Mouse (Mus musculus) frontal cortex, postnatal 10 days (tissue): ENCODE measurements around the gene Prkci.

Experiments used
- DNase-seq, 2 experiments: peaks; one replicate each; pipeline ENCODE4 v3.0.0; 2022; ENCODE audit warnings: low spot score in 2 of 2, mixed read lengths in 1 of 2

Gene Prkci

DNA sequence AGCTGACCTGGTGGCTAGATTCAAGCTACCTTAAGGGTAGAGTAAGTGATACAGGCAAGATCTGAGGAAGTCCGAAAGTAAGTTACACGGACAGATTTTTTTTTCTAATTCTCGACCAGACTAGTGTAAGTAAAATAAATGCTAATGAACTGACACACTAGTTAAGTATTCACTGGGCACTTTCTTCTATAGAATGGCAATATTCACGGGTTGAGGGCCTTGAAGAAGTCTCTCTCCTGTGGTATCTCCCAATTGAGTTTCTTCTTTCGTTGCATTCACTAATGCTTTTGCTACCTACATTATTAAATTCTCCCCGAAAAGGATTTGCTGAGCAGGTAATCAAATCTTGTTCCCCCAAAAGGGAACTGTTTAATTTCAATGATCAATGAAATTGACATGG lies 688 bp upstream of the Prkci start:
- DNase-seq, result no peak

GRCm38 (mm10) chr3:30995899-30996687 lies 546 bp downstream of the Prkci start:
- no peak for DNase-seq

GRCm38 (mm10) chr3:30996688-30997014 lies 1.1 kb downstream of the Prkci start:
- DNase-seq, result no peak

- DNase-seq, result no peak
Observed at GRCm38 (mm10) chr3:30999401-31000017, 4.0 kb downstream of the Prkci start.

GRCm38 (mm10) chr3:31000018-31000407 lies 4.5 kb downstream of the Prkci start:
- no peak for DNase-seq

DNA sequence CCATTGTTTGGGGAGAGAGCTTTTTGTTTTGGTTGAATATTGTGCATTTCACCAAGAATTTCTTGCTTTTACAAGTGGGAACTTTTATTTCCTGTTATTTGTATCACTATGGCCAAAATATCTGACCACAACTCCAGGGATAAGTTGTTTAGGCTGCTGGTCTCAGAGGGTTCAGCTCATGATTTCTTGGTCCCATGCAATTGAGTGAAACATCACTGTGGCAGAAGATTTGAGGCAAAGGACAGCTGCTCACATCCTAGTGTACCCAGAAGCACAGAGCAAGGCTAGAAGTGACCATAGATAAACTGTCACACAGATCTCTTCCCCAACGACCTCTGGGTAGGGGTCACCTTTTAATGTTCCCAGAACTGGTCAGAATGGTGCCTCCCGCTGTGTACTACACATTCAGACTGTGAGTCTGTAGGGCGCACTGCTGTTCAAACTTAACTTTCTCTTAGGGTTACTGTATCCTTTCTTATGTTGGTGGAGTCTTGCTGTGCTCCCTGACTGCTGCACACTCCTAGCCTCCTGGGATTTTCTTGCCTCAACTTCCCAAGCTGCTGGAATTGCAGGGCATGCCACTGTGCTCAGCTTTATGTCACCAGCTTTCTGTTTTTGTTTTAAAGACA lies 5.6 kb downstream of the Prkci start:
- DNase-seq, result no peak

DNA sequence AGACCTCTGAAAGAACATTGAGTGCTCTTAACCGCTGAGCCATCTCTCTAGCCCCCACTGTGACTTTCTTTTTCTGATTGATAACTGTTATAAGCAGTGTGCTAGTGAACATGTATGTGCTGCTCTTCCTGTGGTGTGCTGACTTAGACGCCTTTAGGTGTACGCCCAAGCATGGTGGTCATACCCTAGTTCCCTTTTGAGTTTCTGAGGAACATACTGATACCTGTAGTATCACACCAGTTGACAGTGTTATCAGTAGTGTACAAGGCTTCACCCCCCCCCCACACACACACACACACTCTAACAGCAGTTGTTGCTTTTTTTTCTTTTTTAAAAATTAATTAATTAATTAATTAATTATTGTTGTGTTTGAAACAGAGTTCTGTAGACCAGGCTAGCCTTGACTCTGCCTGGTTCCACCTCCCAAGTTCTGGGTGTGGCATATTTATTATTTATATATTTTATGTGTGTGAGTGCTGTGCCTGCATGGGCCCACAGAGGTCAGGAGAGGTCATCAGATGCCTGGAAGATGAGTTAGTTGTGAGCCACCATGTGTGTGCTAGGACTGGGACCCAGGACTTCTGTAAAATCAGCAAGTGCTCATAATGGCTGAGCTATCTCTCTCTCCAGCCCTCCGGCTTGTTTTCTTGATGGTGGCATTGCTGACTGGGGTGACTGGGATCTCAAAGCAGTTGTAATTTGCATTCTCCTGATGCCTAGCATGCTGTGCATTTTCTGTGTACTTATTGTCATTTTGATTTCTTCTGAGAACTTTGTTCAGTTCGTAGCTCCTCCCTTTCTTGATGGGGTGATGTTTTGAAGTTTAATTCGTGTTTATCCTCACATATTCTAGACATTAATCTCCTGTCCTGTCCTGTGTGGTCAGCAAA lies 9.0 kb downstream of the Prkci start:
- DNase-seq, result no peak

DNA sequence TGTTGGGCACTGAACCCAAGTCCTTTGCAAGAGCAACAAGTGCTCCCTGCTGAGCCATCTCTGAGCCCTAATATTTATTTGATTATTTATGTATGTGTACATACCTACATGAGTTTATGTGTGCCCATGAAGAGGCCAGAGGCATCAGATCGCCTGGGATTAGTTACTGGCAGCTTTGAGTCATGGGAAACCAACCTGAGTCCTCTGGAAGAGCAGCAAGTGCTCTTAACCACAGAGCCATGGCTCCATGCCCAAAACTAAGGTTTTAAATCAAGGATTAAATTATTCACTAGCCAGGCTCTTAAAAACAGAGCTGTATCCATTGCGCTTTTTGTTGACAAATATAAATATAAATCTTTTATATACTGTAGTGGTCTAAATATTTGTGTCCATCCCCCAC lies 18.8 kb downstream of the Prkci start:
- DNase-seq, result no peak

DNA sequence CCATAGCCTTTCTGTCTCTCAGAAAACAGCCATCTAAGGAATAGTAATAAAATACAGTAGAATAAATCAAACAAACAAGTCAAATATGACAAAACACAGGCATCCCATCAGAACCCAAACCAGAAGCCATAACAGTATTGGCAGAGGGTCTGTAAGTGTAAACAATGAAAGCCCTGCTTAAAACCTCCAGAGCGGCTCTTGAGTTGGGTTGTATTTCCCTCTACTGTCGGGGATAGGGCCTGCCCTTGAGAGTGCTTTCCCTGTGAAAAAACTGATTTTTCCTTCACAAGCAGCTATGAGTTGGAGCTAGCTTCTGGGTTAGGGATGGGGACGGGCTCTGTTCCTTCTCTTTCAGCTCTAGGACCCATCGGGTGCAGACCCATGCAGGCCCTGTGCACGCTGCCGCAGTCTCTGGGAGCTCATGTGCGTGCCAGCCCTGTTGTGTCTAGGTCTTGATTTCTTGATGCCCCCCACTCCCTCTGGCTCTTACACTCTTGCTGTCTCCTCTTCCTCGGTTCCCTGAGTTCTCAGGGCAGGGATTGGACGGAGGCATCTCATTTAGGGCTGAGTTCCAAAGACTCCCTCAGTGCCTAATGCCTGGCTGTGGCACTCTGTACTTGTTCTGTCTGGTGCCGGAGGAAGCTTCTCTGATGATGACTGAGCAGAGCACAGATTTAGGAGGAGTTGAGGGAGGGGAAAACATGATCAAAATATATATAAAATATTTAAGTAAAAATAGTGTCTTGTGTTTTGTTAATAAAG lies 20.3 kb downstream of the Prkci start:
- DNase-seq, result no peak

DNA sequence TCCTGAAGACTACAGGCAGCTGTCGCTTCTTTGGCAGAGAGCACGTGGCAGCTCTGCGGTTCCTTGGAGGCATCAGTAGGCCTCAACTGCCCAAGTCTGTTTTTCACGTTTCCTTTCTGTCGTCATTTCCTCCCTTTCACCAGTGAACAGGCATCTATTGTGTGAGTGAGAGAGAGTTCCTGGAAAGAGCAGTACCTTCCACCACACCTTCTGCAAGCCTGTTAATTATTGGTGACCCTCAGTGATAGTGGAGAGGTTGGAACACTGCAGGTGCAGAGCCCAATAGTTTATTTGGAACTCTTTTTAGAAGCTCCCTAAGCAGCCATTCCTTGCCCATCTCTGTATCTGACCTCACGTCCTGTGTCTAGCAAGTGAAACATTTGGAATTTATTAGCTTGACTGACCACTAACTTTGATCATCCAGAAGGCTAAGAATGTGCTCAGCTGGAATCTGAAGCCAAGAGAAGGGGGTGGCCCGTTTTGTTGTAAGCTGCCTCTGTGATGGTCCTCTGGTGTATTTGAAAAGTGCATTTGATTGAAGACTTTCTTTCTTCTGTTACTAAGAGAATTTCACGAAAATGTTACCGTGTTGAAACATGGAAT lies 21.1 kb downstream of the Prkci start:
- no peak for DNase-seq

GRCm38 (mm10) chr3:31017652-31018051 lies 22.1 kb downstream of the Prkci start:
- DNase-seq, result no peak

GRCm38 (mm10) chr3:31019287-31019686 lies 23.7 kb downstream of the Prkci start:
- no peak for DNase-seq

- DNase-seq, result no peak
Observed at GRCm38 (mm10) chr3:31019793-31020447, 24.4 kb downstream of the Prkci start.

- no peak for DNase-seq
Observed at GRCm38 (mm10) chr3:31020656-31021055, 25.1 kb downstream of the Prkci start.

- no peak for DNase-seq
Observed at GRCm38 (mm10) chr3:31022895-31023436, 27.4 kb downstream of the Prkci start.

DNA sequence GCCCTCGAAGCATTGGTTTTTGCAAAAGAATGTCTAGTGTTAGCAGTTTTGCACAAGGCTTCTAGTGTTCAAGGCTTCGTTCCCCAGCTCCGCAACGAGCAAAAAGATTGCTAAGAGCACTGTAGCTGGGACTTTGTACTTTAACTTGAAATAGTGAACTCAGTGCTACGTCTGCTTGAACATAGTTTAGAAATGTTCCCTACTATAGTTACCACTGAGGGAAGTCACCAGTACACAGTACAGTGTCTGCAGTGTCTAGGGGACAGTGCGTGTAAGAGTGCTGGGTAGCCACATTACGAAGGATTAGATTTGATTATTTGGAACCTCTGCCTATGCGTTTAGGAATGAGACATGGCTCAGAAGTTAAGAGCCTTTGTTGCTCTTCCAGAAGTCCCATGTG lies 32.2 kb downstream of the Prkci start:
- DNase-seq, result no peak

GRCm38 (mm10) chr3:31031621-31032020 lies 36.1 kb downstream of the Prkci start:
- DNase-seq, result no peak

GRCm38 (mm10) chr3:31033644-31034043 lies 38.1 kb downstream of the Prkci start:
- no peak for DNase-seq

DNA sequence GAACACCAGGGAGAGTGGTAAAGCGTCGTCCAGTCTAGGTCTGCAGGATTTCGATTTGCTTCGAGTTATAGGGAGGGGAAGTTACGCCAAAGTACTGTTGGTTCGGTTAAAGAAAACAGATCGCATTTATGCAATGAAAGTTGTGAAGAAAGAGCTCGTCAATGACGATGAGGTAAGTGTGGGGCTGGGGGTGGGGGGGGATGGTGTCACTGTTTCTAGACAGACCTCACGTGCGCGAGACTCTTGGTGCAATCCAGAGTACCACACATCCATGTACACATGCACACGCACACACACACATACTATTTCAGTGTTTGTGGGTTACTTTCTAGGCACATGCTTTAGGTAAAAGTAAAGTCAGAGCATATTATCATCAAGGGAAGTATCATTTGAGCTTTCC lies 42.3 kb downstream of the Prkci start:
- DNase-seq, result no peak

DNA sequence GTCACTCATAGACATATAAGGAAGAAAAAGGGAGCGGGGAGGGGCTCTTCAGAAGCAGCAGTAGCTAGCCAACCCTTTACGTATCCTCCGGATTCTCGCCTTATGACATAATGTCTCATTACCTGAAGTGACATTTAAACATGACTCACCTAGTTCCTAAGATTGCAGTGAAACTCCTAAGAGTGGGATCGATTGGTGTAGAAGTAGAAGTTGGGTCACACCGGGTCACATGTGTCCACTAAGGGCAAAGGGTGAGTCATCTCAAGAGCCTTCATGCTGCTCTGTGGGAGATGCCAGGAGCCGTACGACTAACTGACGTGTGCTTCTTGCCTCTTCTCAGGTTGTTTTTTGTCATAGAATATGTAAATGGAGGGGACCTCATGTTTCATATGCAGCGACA lies 43.1 kb downstream of the Prkci start:
- DNase-seq, result no peak
